ENCODE assay signal across 8 mouse cellular contexts in genomic region chr5:41044465-41044864, GRCm38 (mm10).
DNase-seq lines count a peak whose midpoint lies in the region; ATAC-seq and TF ChIP-seq lines count a peak whose summit lies in the region.

No protein-coding gene starts in this region.

- no peaks in the 10 kb centered on the region for H3K79me2 ChIP-seq in liver, adult 2 months (ENCODE audit: control insufficient read depth, insufficient read depth, low read length)

- H3K4me3 ChIP-seq in liver, adult 2 months (ENCODE audit: insufficient read depth, low read depth, low read length) = no peak overlapping the region
- H3K4me3 ChIP-seq in neural tube, embryonic 12.5 days = no peak overlapping the region

- no peaks in the 10 kb centered on the region for H3K9me3 ChIP-seq in neural tube, embryonic 12.5 days

- TF ChIP-seq POLR2A in liver, adult 2 months (IDR thresholded peaks at IDR 0.05; ENCODE audit: extremely low read depth, insufficient read depth, low read length) = no peak

- peak; percentile 46; the same call in 1 of the 2 replicates for TF ChIP-seq CTCF in liver, adult 2 months (IDR thresholded peaks at IDR 0.05; ENCODE audit: low read depth, low read length)

- no peaks in the 10 kb centered on the region for H3K27me3 ChIP-seq in liver, adult 2 months (ENCODE audit: control insufficient read depth, insufficient read depth, low read length)
- no peaks in the 10 kb centered on the region for H3K27me3 ChIP-seq in neural tube, embryonic 12.5 days (replicated peaks)

- no peak overlapping the region for H3K4me2 ChIP-seq in neural tube, embryonic 12.5 days (replicated peaks)

- peak; percentile 73; the same call in 1 of the 2 replicates for ATAC-seq in common myeloid progenitor, adult 5-6 weeks (replicated peaks; ENCODE audit: low read depth, poor library complexity, severe bottlenecking)
- peak; percentile 55; the same call in 1 of the 2 replicates for ATAC-seq in granulocyte monocyte progenitor cell, adult 5-6 weeks (replicated peaks; ENCODE audit: poor library complexity, severe bottlenecking)
- ATAC-seq in neural tube, embryonic 12.5 days (ENCODE audit: low FRiP score, low read depth) = peak; percentile 71

- H3K4me1 ChIP-seq in liver, adult 2 months (ENCODE audit: control insufficient read depth, insufficient read depth, low read length) = no peaks in the 10 kb centered on the region
- no peaks in the 10 kb centered on the region for H3K4me1 ChIP-seq in neural tube, embryonic 12.5 days

- H3K36me3 ChIP-seq in liver, adult 2 months (ENCODE audit: control insufficient read depth, insufficient read depth, low read length) = no peaks in the 10 kb centered on the region
- no peaks in the 10 kb centered on the region for H3K36me3 ChIP-seq in neural tube, embryonic 12.5 days

- peak; percentile 13 for DNase-seq in CD4-positive helper T cell, adult 2 months (ENCODE audit: low read depth, low spot score)
- peak; percentile 63 for DNase-seq in ZHBTc4 (ENCODE audit: low read depth, low spot score)
- peak; percentile 60 for DNase-seq in kidney, postnatal 14 days
- DNase-seq in liver, adult 2 months (ENCODE audit: extremely low read depth, low read depth, low spot score) = peak; percentile 46
- DNase-seq in urinary bladder, postnatal 36 days (ENCODE audit: low spot score in 2 of 2) = peak; percentile 29 to 57

- no peak overlapping the region for H3K27ac ChIP-seq in liver, adult 2 months (replicated peaks; ENCODE audit: insufficient read depth, low read depth, low read length)
- H3K27ac ChIP-seq in neural tube, embryonic 12.5 days = no peak overlapping the region

- no peak overlapping the region for H3K9ac ChIP-seq in liver, adult 2 months (ENCODE audit: low read depth, low read length)
- no peak overlapping the region for H3K9ac ChIP-seq in neural tube, embryonic 12.5 days

Comparison
In these comparisons a context has a peak if more than half of its experiments do, and no peak if none do; other contexts are left out.
1. DNase-seq: peak in every context shown above with its lines; median percentile 63 in ZHBTc4; 60 in kidney, postnatal 14 days; 46 in liver, adult 2 months; 43 in urinary bladder, postnatal 36 days; 13 in CD4-positive helper T cell, adult 2 months.